Mouse (Mus musculus): ENCODE data around the gene Rpn1. TPM values are rescaled to one million over a fixed set of nuclear protein-coding genes. Genes with fewer than 3 reads are reported as not detected.

Gene Rpn1
- polyA plus RNA-seq, 1 experiment, result 1.2 TPM

- Histone ChIP-seq H3K4me1 (ENCODE audit: control insufficient read depth) (peaks cover 7% of the 10 kb centered on the region; the same call in 1 of the 2 replicates), H3K4me3 (replicated peaks) (no peak overlapping the region), H3K9me3 (ENCODE audit: control insufficient read depth, low read length) (no peaks in the 10 kb centered on the region), H3K27me3 (ENCODE audit: control insufficient read depth) (peaks cover 39% of the 10 kb centered on the region), H3K36me3 (ENCODE audit: control insufficient read depth) (no peaks in the 10 kb centered on the region)
- TF ChIP-seq GATA1 (IDR thresholded peaks at IDR 0.05; ENCODE audit: low read length) (no peak), TAL1 (IDR thresholded peaks at IDR 0.05; ENCODE audit: low read length) (no peak)
Measured at GRCm38 (mm10) chr6:88136201-88136631, 51.9 kb downstream of the Rpn1 start.

- H3K9me3 ChIP-seq (ENCODE audit: control insufficient read depth, low read length), result no peaks in the 10 kb centered on the region
- no peaks in the 10 kb centered on the region for H3K36me3 ChIP-seq (ENCODE audit: control insufficient read depth)
- peaks cover 4% of the 10 kb centered on the region; the same call in 1 of the 2 replicates for H3K4me1 ChIP-seq (ENCODE audit: control insufficient read depth)
- peaks cover 25% of the 10 kb centered on the region for H3K27me3 ChIP-seq (ENCODE audit: control insufficient read depth)
- H3K4me3 ChIP-seq (replicated peaks), result no peak overlapping the region
- no peak for TF ChIP-seq TAL1 (IDR thresholded peaks at IDR 0.05; ENCODE audit: low read length)
- TF ChIP-seq GATA1 (IDR thresholded peaks at IDR 0.05; ENCODE audit: low read length), result no peak
Measured at GRCm38 (mm10) chr6:88138485-88138884, 54.2 kb downstream of the Rpn1 start.

- Histone ChIP-seq H3K36me3 (ENCODE audit: control insufficient read depth) (no peaks in the 10 kb centered on the region), H3K4me1 (ENCODE audit: control insufficient read depth) (peaks cover 4% of the 10 kb centered on the region; the same call in 1 of the 2 replicates), H3K27me3 (ENCODE audit: control insufficient read depth) (peaks cover 25% of the 10 kb centered on the region), H3K4me3 (replicated peaks) (no peak overlapping the region), H3K9me3 (ENCODE audit: control insufficient read depth, low read length) (no peaks in the 10 kb centered on the region)
- TF ChIP-seq TAL1 (IDR thresholded peaks at IDR 0.05; ENCODE audit: low read length) (no peak), GATA1 (IDR thresholded peaks at IDR 0.05; ENCODE audit: low read length) (no peak)
Measured at GRCm38 (mm10) chr6:88140264-88140663, 56.0 kb downstream of the Rpn1 start.

GRCm38 (mm10) chr6:88145793-88146192, 61.5 kb downstream of the Rpn1 start:
- Histone ChIP-seq H3K4me1 (ENCODE audit: control insufficient read depth) (no peaks in the 10 kb centered on the region), H3K9me3 (ENCODE audit: control insufficient read depth, low read length) (no peaks in the 10 kb centered on the region), H3K4me3 (replicated peaks) (no peak overlapping the region), H3K27me3 (ENCODE audit: control insufficient read depth) (peaks cover 7% of the 10 kb centered on the region; the same call in 1 of the 2 replicates), H3K36me3 (ENCODE audit: control insufficient read depth) (no peaks in the 10 kb centered on the region)
- TF ChIP-seq TAL1 (IDR thresholded peaks at IDR 0.05; ENCODE audit: low read length) (no peak), GATA1 (IDR thresholded peaks at IDR 0.05; ENCODE audit: low read length) (no peak)

GRCm38 (mm10) chr6:88146576-88146975, 62.3 kb downstream of the Rpn1 start:
- Histone ChIP-seq H3K9me3 (ENCODE audit: control insufficient read depth, low read length) (no peaks in the 10 kb centered on the region), H3K27me3 (ENCODE audit: control insufficient read depth) (peaks cover 7% of the 10 kb centered on the region; the same call in 1 of the 2 replicates)
- TF ChIP-seq TAL1 (IDR thresholded peaks at IDR 0.05; ENCODE audit: low read length) (no peak), GATA1 (IDR thresholded peaks at IDR 0.05; ENCODE audit: low read length) (no peak)

GRCm38 (mm10) chr6:88147411-88148003, 63.2 kb downstream of the Rpn1 start:
- Histone ChIP-seq H3K4me1 (ENCODE audit: control insufficient read depth) (peaks cover 4% of the 10 kb centered on the region), H3K9me3 (ENCODE audit: control insufficient read depth, low read length) (no peaks in the 10 kb centered on the region), H3K4me3 (replicated peaks) (no peak overlapping the region), H3K36me3 (ENCODE audit: control insufficient read depth) (no peaks in the 10 kb centered on the region), H3K27me3 (ENCODE audit: control insufficient read depth) (peaks cover 7% of the 10 kb centered on the region; the same call in 1 of the 2 replicates)
- TF ChIP-seq TAL1 (IDR thresholded peaks at IDR 0.05; ENCODE audit: low read length), result no peak
- no peak for TF ChIP-seq GATA1 (IDR thresholded peaks at IDR 0.05; ENCODE audit: low read length)

More at GRCm38 (mm10) chr6:88146576-88146975, 62.3 kb downstream of the Rpn1 start:
- H3K4me1 ChIP-seq (ENCODE audit: control insufficient read depth), result no peaks in the 10 kb centered on the region
- H3K4me3 ChIP-seq (replicated peaks), result no peak overlapping the region
- H3K36me3 ChIP-seq (ENCODE audit: control insufficient read depth), result no peaks in the 10 kb centered on the region

GRCm38 (mm10) chr6:88151335-88151734, 67.1 kb downstream of the Rpn1 start:
- H3K4me1 ChIP-seq (ENCODE audit: control insufficient read depth), result peaks cover 20% of the 10 kb centered on the region
- no peak for TF ChIP-seq TAL1 (IDR thresholded peaks at IDR 0.05; ENCODE audit: low read length)
- no peak for TF ChIP-seq GATA1 (IDR thresholded peaks at IDR 0.05; ENCODE audit: low read length)
- peaks cover 5% of the 10 kb centered on the region for H3K9me3 ChIP-seq (ENCODE audit: control insufficient read depth, low read length)
- H3K36me3 ChIP-seq (ENCODE audit: control insufficient read depth), result no peaks in the 10 kb centered on the region
- H3K4me3 ChIP-seq (replicated peaks), result no peak overlapping the region
- H3K27me3 ChIP-seq (ENCODE audit: control insufficient read depth), result peaks cover 7% of the 10 kb centered on the region; the same call in 1 of the 2 replicates

- peaks cover 6% of the 10 kb centered on the region; the same call in 1 of the 2 replicates for H3K27me3 ChIP-seq (ENCODE audit: control insufficient read depth)
- peaks cover 20% of the 10 kb centered on the region for H3K4me1 ChIP-seq (ENCODE audit: control insufficient read depth)
- H3K9me3 ChIP-seq (ENCODE audit: control insufficient read depth, low read length), result peaks cover 5% of the 10 kb centered on the region
- TF ChIP-seq TAL1 (IDR thresholded peaks at IDR 0.05; ENCODE audit: low read length) (no peak), GATA1 (IDR thresholded peaks at IDR 0.05; ENCODE audit: low read length) (no peak)
- H3K4me3 ChIP-seq (replicated peaks), result no peak overlapping the region
- no peaks in the 10 kb centered on the region for H3K36me3 ChIP-seq (ENCODE audit: control insufficient read depth)
Measured at GRCm38 (mm10) chr6:88152127-88152705, 67.9 kb downstream of the Rpn1 start.

- Histone ChIP-seq H3K27me3 (ENCODE audit: control insufficient read depth) (no peaks in the 10 kb centered on the region), H3K4me1 (ENCODE audit: control insufficient read depth) (peaks cover 20% of the 10 kb centered on the region), H3K4me3 (replicated peaks) (no peak overlapping the region), H3K36me3 (ENCODE audit: control insufficient read depth) (no peaks in the 10 kb centered on the region), H3K9me3 (ENCODE audit: control insufficient read depth, low read length) (peaks cover 5% of the 10 kb centered on the region)
- TF ChIP-seq GATA1 (IDR thresholded peaks at IDR 0.05; ENCODE audit: low read length) (no peak), TAL1 (IDR thresholded peaks at IDR 0.05; ENCODE audit: low read length) (no peak)
Measured at GRCm38 (mm10) chr6:88152979-88153378, 68.7 kb downstream of the Rpn1 start.

Other genes starting within 250 kb of the Rpn1 start
- 1.4 and 1.8 TPM in 2 replicates for gene Gm45140, start 248.7 kb upstream of the Rpn1 start, polyA plus RNA-seq (2012)
- 2.4 and 2.6 TPM in 2 replicates for gene Isy1, start 245.7 kb upstream of the Rpn1 start, polyA plus RNA-seq (2012)
- 6.3 and 7.3 TPM in 2 replicates for gene Cnbp, start 233.4 kb upstream of the Rpn1 start, polyA plus RNA-seq (2012)
- 0.85 and 1.3 TPM in 2 replicates for gene Copg1, start 196.7 kb upstream of the Rpn1 start, polyA plus RNA-seq (2012)
- gene Hmces, start 170.5 kb upstream of the Rpn1 start, polyA plus RNA-seq (2012), result 1.1 and 1.4 TPM in 2 replicates
- gene H1fx, start 102.8 kb upstream of the Rpn1 start, polyA plus RNA-seq (2012), result 0.44 and 0.46 TPM in 2 replicates
- 2.7 and 3.9 TPM in 2 replicates for gene Rab7, start 39.2 kb upstream of the Rpn1 start, polyA plus RNA-seq (2012)
- gene Gata2, start 109.4 kb downstream of the Rpn1 start, polyA plus RNA-seq (2012), result 0.62 and 0.82 TPM in 2 replicates
- gene Dnajb8, start 137.8 kb downstream of the Rpn1 start, polyA plus RNA-seq (2012), result not detected in 2 replicates

Measured in erythroblast, embryonic 14.5 days (primary cell).